Mouse (Mus musculus): ENCODE measurements at regions not wholly inside any gene's neighbourhood (a gene's known extent, or its start where the extent isn't known, plus 50 kb on each side); places are given as distances from the start of the nearest gene placed in this dataset.
A peak's percentile ranks its signal among the peaks of the same experiment; 100 is the strongest.

GRCm38 (mm10) chr9:116270417-116270828 lies 95.3 kb upstream of the Tgfbr2 start:
- TF ChIP-seq CTCF (IDR thresholded peaks at IDR 0.05; ENCODE audit: low read depth) (no peak), EP300 (optimal IDR thresholded peaks at IDR 0.05) (peak; percentile 72)
